Mouse (Mus musculus) limb, embryonic 12.5 days (tissue): ENCODE data around the gene Rxra. TPM values are rescaled to one million over a fixed set of nuclear protein-coding genes. Genes with fewer than 3 reads are reported as not detected.
A peak's percentile ranks its signal among the peaks of the same experiment; 100 is the strongest.

ENCODE experiments used
- ATAC-seq: fragments of 200-750 bp; cut with Nextera tagmentation; 2 replicates; pipeline ENCODE4 v1.8.0; 2017; ENCODE audit warnings: low read depth, moderate TSS enrichment; ENCODE audit not compliant: insufficient number of reproducible peaks, insufficient read depth, low FRiP score, low TSS enrichment
- H3K27ac ChIP-seq: fragments of 300-500 bp; sonication (generic); 2 replicates; pipeline ENCODE4 v1.5.1; 2016; ENCODE audit warnings: mild to moderate bottlenecking, moderate library complexity
- H3K27me3 ChIP-seq: fragments of 300-500 bp; sonication (generic); 2 replicates; pipeline ENCODE4 v1.6.1; 2016; ENCODE audit warnings: mild to moderate bottlenecking, moderate library complexity
- H3K36me3 ChIP-seq: fragments of 300-500 bp; sonication (generic); 2 replicates; pipeline ENCODE4 v1.6.1; 2016; ENCODE audit warnings: mild to moderate bottlenecking, moderate library complexity
- H3K4me1 ChIP-seq: fragments of 300-500 bp; sonication (generic); replicated peaks from 2 replicates; pipeline ENCODE4 v1.6.1; 2016
- H3K4me2 ChIP-seq: fragments of 300-500 bp; sonication (generic); 2 replicates; pipeline ENCODE4 v1.6.1; 2016; ENCODE audit warnings: mild to moderate bottlenecking, moderate library complexity
- H3K4me3 ChIP-seq: fragments of 300-500 bp; sonication (generic); replicated peaks from 2 replicates; pipeline ENCODE4 v1.5.1; 2016; ENCODE audit warnings: mild to moderate bottlenecking
- H3K9ac ChIP-seq: fragments of 300-500 bp; sonication (generic); replicated peaks from 2 replicates; pipeline ENCODE4 v1.6.1; 2016; ENCODE audit warnings: mild to moderate bottlenecking, moderate library complexity
- H3K9me3 ChIP-seq: fragments of 300-500 bp; sonication (generic); 2 replicates; pipeline ENCODE4 v1.6.1; 2016; ENCODE audit warnings: mild to moderate bottlenecking, moderate library complexity
- WGBS: fragments of 180-500 bp; shearing (Covaris S2); methylation state at CpG from one replicate; pipeline ENCODE4 v1.1.7; 2016; 5-methylcytosine and 5-hydroxymethylcytosine counted together
- polyA plus RNA-seq: library from polyadenylated mRNA; unstranded; fragments of >200 nt; fragmentation: Nextera tagmentation; extraction: Ambion mirVana; gene quantifications from 2 replicates; pipeline ENCODE4 v1.2.1, GENCODE M21; 2016

Gene Rxra
- 15.3 and 15.7 TPM in 2 replicates for polyA plus RNA-seq

DNA sequence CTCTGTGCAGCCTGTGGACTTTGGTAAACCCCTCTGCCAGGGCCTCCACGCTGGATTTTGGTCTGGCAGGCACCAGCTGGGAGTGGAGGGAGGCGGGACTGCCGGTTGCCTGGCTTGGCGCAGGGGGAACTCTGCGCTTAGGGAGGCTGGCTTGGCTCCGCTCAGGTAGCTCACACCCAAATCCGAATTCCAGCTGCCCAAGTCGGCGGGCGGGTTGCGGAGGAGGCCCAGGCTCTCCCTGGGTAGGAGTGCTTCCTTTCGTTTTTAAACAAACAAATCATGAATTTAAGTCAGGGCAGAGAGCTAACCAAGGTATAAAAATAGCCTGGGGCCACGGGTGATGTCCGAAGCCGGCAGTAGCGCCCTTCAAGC lies at the start of gene Rxra:
Gene Rxra (plus strand): TSS at position 335 of the 372 bp plus-strand sequence.
- Histone ChIP-seq H3K4me3 (peak within 1 kb of the TSS; percentile 92), H3K4me2 (peak within 1 kb of the TSS; percentile 89), H3K36me3 (no peaks in the 10 kb centered on the region), H3K27me3 (no peaks in the 10 kb centered on the region), H3K27ac (peak within 1 kb of the TSS; percentile 99), H3K9me3 (no peaks in the 10 kb centered on the region), H3K4me1 (peaks cover 70% of the 10 kb centered on the region), H3K9ac (peak within 1 kb of the TSS; percentile 98)
- no peak for ATAC-seq
- WGBS = under 1% methylated on average over 16 of the region's 16 CpGs

DNA sequence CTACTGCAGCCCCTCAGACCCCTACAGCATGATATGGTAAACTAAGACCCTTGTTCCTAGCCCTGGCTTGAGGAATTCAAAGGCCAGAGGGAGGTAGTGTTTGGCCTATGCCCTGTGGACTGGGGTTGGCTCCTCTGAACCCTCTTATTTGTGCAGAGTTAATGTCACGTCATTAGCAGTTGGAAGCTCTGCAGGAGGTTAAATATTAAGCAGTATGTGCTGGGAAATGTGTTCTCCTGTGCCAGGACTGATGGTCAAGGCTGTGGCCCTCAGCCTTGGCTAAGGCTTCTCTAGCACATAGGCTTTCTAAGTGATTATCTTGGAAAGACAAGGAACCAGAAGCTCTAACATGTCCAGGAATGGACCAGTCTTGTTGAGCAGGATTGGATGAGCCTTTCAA lies 49.6 kb upstream of the Rxra start:
- Histone ChIP-seq H3K9ac (no peak overlapping the region), H3K36me3 (no peaks in the 10 kb centered on the region), H3K27me3 (peaks cover 13% of the 10 kb centered on the region), H3K27ac (no peak overlapping the region), H3K4me2 (no peak overlapping the region), H3K4me1 (peaks cover 8% of the 10 kb centered on the region; the same call in 1 of the 2 replicates), H3K4me3 (no peak overlapping the region), H3K9me3 (no peaks in the 10 kb centered on the region)
- 57% methylated on average over 1 of the region's 1 CpGs for WGBS
- no peak for ATAC-seq

DNA sequence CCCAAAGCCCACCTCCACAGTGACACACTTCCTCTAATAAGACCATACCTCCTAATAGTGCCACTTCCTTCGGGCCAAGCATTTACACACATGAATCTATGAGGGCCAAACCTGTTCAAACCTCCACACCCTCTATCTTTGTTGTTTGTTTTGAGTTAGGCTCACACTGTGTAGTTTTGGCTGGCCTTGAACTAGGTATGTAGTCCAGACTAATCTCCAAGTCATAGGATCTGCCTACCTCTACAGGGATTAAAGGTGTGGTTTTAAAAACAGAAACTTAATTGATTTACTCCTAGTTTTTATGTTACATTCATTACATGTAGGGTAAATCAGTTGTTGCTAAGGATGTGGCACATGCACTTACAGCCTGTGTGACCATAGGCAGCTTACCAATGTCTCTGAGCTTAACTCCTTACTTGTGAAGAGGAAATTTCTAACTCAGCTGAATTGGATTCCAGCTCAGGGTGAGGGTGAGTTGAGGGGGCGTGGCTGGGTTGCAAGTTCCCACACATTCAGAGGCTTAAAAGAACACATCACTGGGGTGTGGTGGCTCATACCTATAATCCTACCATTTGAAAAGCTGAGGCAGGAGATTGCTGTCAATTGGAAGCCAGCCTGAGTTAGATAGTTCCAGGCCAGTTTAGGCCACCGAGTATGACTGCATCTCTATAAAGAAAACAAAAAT lies 45.5 kb upstream of the Rxra start:
- H3K36me3 ChIP-seq = no peaks in the 10 kb centered on the region
- H3K27ac ChIP-seq = no peak overlapping the region
- no peak for ATAC-seq
- peaks cover 5% of the 10 kb centered on the region for H3K27me3 ChIP-seq
- WGBS = 83% methylated on average over 3 of the region's 3 CpGs
- no peak overlapping the region for H3K4me2 ChIP-seq
- no peaks in the 10 kb centered on the region for H3K9me3 ChIP-seq
- H3K4me3 ChIP-seq = no peak overlapping the region
- no peak overlapping the region for H3K9ac ChIP-seq
- peaks cover 14% of the 10 kb centered on the region for H3K4me1 ChIP-seq

DNA sequence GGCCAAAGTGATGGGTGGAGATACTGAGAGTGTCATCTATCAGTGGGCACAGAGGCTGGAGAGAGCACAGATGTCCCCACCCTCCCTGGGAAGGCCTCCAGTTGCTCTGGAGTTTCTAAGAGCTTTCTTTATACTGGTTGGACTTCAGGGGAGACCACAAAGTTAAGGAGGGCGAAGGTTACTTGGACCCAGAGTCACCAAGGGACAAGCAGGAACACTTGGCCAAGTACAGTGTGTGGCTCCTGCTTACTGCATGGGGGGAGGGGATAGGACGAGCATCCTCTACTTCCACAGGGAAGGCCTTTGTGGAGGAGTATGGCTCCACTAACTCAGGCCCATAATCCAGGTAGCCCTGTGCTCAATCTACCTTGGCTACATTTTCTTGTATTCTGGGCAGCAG lies 42.8 kb upstream of the Rxra start:
- H3K4me3 ChIP-seq = no peak overlapping the region
- peak overlapping the region; percentile 66 for H3K27ac ChIP-seq
- H3K4me2 ChIP-seq = no peak overlapping the region
- 61% methylated on average over 2 of the region's 2 CpGs for WGBS
- H3K27me3 ChIP-seq = peaks cover 5% of the 10 kb centered on the region; the same call in 1 of the 2 replicates
- peaks cover 14% of the 10 kb centered on the region for H3K4me1 ChIP-seq
- H3K36me3 ChIP-seq = no peaks in the 10 kb centered on the region
- H3K9ac ChIP-seq = no peak overlapping the region
- H3K9me3 ChIP-seq = no peaks in the 10 kb centered on the region
- ATAC-seq = no peak

DNA sequence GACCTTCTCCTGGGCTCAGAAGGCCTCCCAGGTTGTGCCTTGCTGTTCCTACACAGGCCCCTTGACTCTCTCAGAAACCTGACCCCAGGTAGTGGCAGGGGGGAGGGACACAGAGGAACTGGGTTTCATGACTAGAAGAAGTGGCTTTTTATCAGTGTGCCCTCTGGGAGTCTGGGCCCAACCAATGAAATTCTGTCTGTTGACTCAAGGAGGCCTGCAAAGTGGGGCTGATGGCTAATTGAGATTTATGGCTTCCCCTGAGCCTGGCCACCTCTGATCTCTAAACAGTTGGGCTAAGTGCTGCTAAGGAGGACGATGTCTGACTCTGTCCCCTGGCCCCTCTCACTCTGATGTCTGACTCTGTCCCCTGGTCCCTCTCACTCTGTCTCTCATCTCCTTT lies 42.2 kb upstream of the Rxra start:
- H3K27me3 ChIP-seq = peaks cover 5% of the 10 kb centered on the region; the same call in 1 of the 2 replicates
- ATAC-seq = peak; percentile 62; the same call in 1 of the 2 replicates
- no peaks in the 10 kb centered on the region for H3K36me3 ChIP-seq
- H3K4me2 ChIP-seq = no peak overlapping the region
- H3K9ac ChIP-seq = no peak overlapping the region
- peaks cover 14% of the 10 kb centered on the region for H3K4me1 ChIP-seq
- no peaks in the 10 kb centered on the region for H3K9me3 ChIP-seq
- WGBS = 0% methylated on average over 1 of the region's 1 CpGs
- no peak overlapping the region for H3K4me3 ChIP-seq
- H3K27ac ChIP-seq = peak overlapping the region; percentile 66

DNA sequence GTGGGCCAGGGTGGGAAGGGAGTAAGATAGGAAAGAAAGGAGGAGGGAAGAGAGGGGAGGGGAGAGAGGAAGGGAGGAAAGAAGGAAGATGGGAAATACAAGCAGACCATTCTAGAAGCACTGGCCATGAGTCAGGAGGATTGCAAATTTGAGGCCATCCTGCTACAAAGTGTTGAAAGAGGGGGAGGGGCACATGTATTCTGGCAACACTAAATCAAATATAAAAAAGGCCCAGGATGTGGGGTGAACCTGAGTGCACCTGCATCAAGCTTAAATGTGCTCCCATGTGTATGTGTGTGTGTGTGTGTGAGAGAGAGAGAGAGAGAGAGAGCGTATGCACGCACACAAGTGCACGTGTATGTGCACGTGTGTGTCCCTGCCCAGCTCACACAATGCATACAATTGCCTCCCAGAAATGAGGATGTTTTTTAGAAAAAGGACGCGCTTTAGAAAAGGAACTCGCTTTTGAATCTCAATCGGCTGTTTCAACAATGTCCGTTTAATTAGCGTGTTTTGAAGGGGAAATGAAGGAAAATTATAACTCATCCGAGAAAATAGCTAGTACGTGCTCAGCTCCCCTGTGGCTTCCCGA lies 41.0 kb upstream of the Rxra start:
- H3K9ac ChIP-seq = no peak overlapping the region
- H3K4me3 ChIP-seq = no peak overlapping the region
- peaks cover 14% of the 10 kb centered on the region for H3K4me1 ChIP-seq
- ATAC-seq = no peak
- no peaks in the 10 kb centered on the region for H3K36me3 ChIP-seq
- no peaks in the 10 kb centered on the region for H3K9me3 ChIP-seq
- no peak overlapping the region for H3K4me2 ChIP-seq
- H3K27me3 ChIP-seq = peaks cover 5% of the 10 kb centered on the region; the same call in 1 of the 2 replicates
- no peak overlapping the region for H3K27ac ChIP-seq
- 77% methylated on average over 13 of the region's 13 CpGs for WGBS

DNA sequence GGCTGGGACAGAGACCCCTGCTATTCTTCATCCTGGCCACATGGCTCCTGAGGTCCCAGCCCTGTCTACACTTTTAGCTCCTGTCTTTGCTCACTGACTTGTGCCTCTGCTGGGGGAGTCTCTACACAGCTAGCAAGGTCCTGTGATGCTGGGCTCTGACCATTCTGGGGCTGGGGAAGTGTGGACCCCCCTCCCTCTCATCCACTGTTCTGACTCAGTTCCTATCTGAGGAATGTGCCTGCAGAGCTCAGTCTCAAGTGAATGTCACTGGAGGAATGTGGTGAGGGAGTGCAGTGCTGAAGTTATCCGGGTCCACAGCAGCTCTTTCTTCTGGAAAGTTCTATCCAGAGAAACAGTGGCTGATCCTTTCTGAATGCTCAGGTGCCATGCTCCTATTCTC lies 39.4 kb upstream of the Rxra start:
- Histone ChIP-seq H3K4me1 (peaks cover 24% of the 10 kb centered on the region), H3K4me3 (no peak overlapping the region), H3K9ac (no peak overlapping the region), H3K27ac (no peak overlapping the region), H3K27me3 (no peaks in the 10 kb centered on the region), H3K36me3 (no peaks in the 10 kb centered on the region), H3K4me2 (no peak overlapping the region), H3K9me3 (no peaks in the 10 kb centered on the region)
- no peak for ATAC-seq
- WGBS = 60% methylated on average over 1 of the region's 1 CpGs

DNA sequence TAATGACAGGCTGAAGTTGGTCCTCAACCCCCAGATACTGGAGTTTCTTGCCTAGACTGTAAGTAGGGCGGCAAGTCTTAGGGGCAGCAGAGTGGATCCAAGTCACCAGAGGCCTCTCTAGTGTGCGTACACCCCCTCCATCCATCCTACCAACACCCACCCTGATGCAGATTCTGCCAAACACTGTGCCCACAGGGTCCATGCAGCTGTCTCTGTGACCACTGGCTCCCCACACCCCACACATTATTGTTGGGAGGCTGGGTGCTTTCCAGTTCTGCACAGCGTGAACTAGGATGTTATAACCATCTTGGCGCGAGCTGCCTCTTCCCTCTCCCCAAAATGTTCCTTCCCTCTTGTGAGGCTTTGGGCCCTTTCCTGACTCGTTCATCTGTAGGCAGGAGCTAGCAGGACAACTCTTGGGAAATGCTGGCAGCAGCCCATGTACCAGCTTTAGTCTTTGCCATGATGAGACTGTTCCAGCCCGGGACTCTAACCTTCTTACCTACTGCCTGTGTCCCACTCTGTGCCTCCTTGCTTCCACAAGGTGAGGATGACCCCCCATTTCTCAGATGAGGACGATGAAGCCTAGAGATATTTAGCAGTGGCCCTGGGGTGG lies 38.9 kb upstream of the Rxra start:
- ATAC-seq = no peak
- H3K4me3 ChIP-seq = no peak overlapping the region
- no peak overlapping the region for H3K9ac ChIP-seq
- no peaks in the 10 kb centered on the region for H3K27me3 ChIP-seq
- H3K36me3 ChIP-seq = no peaks in the 10 kb centered on the region
- no peaks in the 10 kb centered on the region for H3K9me3 ChIP-seq
- no peak overlapping the region for H3K27ac ChIP-seq
- 92% methylated on average over 8 of the region's 8 CpGs for WGBS
- no peak overlapping the region for H3K4me2 ChIP-seq
- peaks cover 24% of the 10 kb centered on the region for H3K4me1 ChIP-seq

DNA sequence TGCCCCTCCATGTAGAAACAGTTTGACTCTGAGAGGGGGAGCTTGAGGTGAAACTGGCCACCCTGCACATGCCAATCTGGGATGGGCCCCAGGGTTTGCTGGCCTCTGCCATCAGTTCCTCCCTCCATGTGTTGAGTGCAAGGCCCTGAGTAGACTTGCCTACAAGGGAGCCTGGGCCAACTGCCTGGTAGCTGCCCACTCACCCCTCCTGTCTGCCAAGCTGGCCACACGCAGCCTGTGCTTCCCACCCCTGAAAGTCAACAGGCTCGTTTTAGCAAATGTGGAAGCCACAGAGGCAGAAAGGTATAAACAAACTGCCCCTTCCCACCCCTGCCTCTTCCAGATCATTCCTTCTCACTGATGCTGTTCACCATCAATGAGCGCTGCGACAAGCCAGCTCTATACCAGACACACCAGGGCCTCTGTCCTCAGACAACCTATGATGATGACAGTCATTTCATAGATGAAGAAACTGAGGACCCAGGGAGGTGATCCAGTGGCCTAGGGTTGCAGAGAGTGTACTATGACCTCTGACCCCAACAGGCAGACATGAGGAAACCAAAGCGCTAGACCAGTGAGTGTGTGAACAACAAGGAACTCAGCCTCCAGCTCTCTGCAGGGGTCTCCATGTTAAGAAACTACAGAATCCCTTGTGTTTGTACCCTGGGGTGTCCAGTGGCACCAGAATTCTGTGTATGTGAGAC lies 36.5 kb upstream of the Rxra start:
- Histone ChIP-seq H3K4me3 (no peak overlapping the region), H3K4me1 (peaks cover 11% of the 10 kb centered on the region), H3K36me3 (no peaks in the 10 kb centered on the region), H3K4me2 (no peak overlapping the region), H3K27me3 (no peaks in the 10 kb centered on the region), H3K9me3 (no peaks in the 10 kb centered on the region), H3K27ac (no peak overlapping the region), H3K9ac (no peak overlapping the region)
- ATAC-seq = no peak
- 85% methylated on average over 5 of the region's 5 CpGs for WGBS

DNA sequence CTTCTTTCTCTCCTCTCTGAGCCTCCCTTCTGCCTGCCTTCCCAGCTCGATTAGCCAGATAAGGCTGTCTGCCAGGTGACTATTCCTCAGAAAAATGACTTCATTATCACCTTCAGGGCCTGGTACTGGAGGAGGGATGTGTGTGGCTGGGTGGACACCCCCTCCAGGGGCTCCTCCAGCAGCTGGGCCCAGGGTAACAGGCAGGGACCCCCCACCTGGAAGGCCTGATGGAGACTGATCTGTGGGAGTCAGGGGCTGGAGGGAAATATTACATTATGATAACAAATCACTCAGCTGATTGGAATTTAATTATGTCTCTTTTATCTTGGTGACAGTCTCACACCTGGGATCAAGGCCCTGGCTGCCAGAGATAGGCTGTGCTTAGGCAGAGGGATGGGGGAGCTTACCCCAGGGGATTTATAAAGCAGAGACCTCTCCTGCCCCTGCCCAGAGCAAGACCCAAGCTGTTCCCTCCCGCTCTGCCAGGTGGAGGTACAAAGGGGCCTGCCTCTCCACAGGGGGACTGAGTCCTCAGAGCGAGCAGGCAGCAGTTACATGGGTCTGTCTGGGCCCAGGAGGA lies 35.2 kb upstream of the Rxra start:
- no peak for ATAC-seq
- Histone ChIP-seq H3K27me3 (no peaks in the 10 kb centered on the region), H3K36me3 (no peaks in the 10 kb centered on the region), H3K4me2 (no peak overlapping the region), H3K27ac (peak overlapping the region; percentile 59), H3K9ac (no peak overlapping the region), H3K9me3 (no peaks in the 10 kb centered on the region), H3K4me1 (peaks cover 11% of the 10 kb centered on the region), H3K4me3 (no peak overlapping the region)
- 30% methylated on average over 3 of the region's 3 CpGs for WGBS

DNA sequence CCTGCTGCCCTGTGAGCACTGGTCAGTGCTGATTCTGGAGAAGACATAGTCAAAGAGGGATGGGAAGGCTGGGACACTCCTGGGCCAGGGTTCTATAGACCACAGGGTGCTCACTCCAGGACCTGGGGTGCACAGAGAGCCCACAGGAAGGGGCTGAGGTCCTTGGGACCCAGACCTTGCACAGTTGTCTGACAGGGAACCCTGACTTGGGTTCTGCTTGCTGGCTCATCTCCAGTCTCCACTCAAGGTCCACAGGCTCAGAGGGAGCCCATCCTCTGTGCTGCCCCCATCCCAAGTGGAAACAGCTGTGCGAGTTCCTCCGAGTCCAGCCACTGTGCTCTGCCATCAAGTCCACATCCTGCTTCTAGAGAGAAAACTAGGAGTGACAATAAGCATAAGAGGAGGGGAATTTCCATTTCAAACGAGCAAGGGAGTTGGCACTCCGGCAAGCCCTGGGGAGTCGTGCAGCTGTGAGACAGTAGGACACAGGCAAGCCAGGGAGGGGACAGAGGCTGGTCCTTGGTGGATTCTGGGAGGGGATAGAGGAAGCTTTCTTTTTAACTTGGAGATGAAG lies 31.6 kb upstream of the Rxra start:
- Histone ChIP-seq H3K27ac (no peak overlapping the region), H3K27me3 (no peaks in the 10 kb centered on the region), H3K9me3 (no peaks in the 10 kb centered on the region), H3K4me3 (no peak overlapping the region), H3K4me1 (peaks cover 13% of the 10 kb centered on the region), H3K4me2 (no peak overlapping the region), H3K9ac (no peak overlapping the region), H3K36me3 (no peaks in the 10 kb centered on the region)
- 29% methylated on average over 5 of the region's 5 CpGs for WGBS
- ATAC-seq = no peak
